Mouse (Mus musculus) E14TG2a.4 (cell line): ENCODE data around the gene Sdk2.

ENCODE experiments used
- CTCF ChIP-seq: conservative IDR thresholded peaks from 2 replicates; pipeline ENCODE4 v1.5.1; 2014; ENCODE audit warnings: low read length
- NANOG ChIP-seq: IDR thresholded peaks from 2 replicates; pipeline ENCODE4 v1.6.1; 2014; ENCODE audit warnings: borderline replicate concordance, low read length, mixed read lengths

DNA sequence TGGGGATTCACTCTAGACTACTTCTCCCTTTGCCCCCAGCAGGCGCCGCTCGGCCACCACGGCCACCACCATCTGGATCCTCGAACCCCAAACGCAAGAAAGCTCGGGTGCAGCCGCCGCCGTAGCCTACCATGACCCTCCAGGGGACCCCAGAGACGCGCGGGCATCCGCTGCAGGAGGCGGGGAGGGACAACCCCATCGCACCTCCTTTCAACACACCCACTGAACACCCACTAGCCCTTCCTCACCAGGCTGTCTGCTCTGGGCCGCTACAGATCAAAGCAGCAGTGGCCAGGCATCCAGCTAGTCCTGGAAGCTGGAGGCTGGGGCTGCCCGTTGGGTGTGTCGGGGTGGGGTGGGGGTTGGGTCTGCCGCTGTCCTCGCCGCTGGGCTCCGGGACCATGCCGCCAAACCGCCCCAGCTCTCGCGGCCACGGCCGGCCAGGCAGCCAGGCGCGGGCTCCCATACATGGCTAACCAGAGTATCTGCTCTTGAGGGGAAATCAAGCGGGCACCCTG lies 1.9 kb downstream of the Sdk2 start:
- no peak for TF ChIP-seq CTCF
- no peak for TF ChIP-seq NANOG
